Mouse (Mus musculus) layer of hippocampus, adult 2 months (tissue): ENCODE measurements around the gene Bicdl2. TPM values are rescaled to one million over a fixed set of nuclear protein-coding genes. Genes with fewer than 3 reads are reported as not detected.
A peak's percentile ranks its signal among the peaks of the same experiment; 100 is the strongest.

Source experiments
- DNase-seq, 2 experiments: peaks; one replicate each; pipeline ENCODE4 v3.0.0; 2022; ENCODE audit warnings: low spot score in 2 of 2
- H3K27ac ChIP-seq: fragments of 200-600 bp; 2 replicates; pipeline ENCODE4 v1.8.1; 2022
- H3K4me3 ChIP-seq: fragments of 200-600 bp; 2 replicates; pipeline ENCODE4 v1.8.1; 2022; ENCODE audit warnings: mild to moderate bottlenecking
- CTCF ChIP-seq: fragments of 200-600 bp; conservative IDR thresholded peaks from 2 replicates; pipeline ENCODE4 v1.8.1; 2022; ENCODE audit warnings: antibody characterized with exemption, mild to moderate bottlenecking, moderate library complexity
- total RNA-seq, 2 experiments: library from RNA; stranded (reverse); gene quantifications; 2 replicates each; pipeline ENCODE4 v1.2.3; 2021

The Bicdl2 gene
- total RNA-seq, 2 experiments from 2014 or later, result not detected

- Histone ChIP-seq H3K27ac (peak overlapping the region; percentile 71), H3K4me3 (peak overlapping the region; percentile 59)
- TF ChIP-seq CTCF, result peak; percentile 84
- DNase-seq, result peak; percentile 90 to 91
Measured at GRCm38 (mm10) chr17:23700079-23700478, 39.8 kb downstream of the Bicdl2 start.

GRCm38 (mm10) chr17:23703301-23703700, 43.0 kb downstream of the Bicdl2 start:
- no peak for TF ChIP-seq CTCF
- Histone ChIP-seq H3K4me3 (no peak overlapping the region), H3K27ac (no peak overlapping the region)
- no peak for DNase-seq

- DNase-seq, result peak; percentile 31 to 36
- no peak overlapping the region for H3K4me3 ChIP-seq
- no peak overlapping the region for H3K27ac ChIP-seq
- TF ChIP-seq CTCF, result no peak
Measured at GRCm38 (mm10) chr17:23704741-23705140, 44.4 kb downstream of the Bicdl2 start.

- H3K27ac ChIP-seq, result no peak overlapping the region
- no peak for TF ChIP-seq CTCF
- DNase-seq, result no peak
- H3K4me3 ChIP-seq, result no peak overlapping the region
Measured at GRCm38 (mm10) chr17:23705525-23706104, 45.3 kb downstream of the Bicdl2 start.

GRCm38 (mm10) chr17:23706212-23706611, 45.9 kb downstream of the Bicdl2 start:
- peak; percentile 53 to 80 for DNase-seq
- no peak overlapping the region for H3K4me3 ChIP-seq
- no peak overlapping the region for H3K27ac ChIP-seq
- TF ChIP-seq CTCF, result peak; percentile 96

- DNase-seq, result no peak
- no peak for TF ChIP-seq CTCF
- no peak overlapping the region for H3K27ac ChIP-seq
- H3K4me3 ChIP-seq, result no peak overlapping the region
Measured at GRCm38 (mm10) chr17:23717003-23717402, 56.7 kb downstream of the Bicdl2 start.

Other genes with a start within 250 kb of the Bicdl2 start
- not detected for gene Vmn2r117, start 180.8 kb upstream of the Bicdl2 start, total RNA-seq
- gene Zfp213, start 96.3 kb upstream of the Bicdl2 start, total RNA-seq, result 1 to 10 TPM; 5.7 to 6.9 TPM
- 10 to 100 TPM; 30.1 to 33.6 TPM for gene Zfp13, start 61.0 kb upstream of the Bicdl2 start, total RNA-seq
- not detected for gene Zscan10, start 59.6 kb upstream of the Bicdl2 start, total RNA-seq
- gene Mmp25, start 15.2 kb upstream of the Bicdl2 start, total RNA-seq, result under 1 TPM in 1 of 2 experiments, not detected in 1; 0.17 TPM
- 100 to 1,000 TPM; 110 to 118 TPM for gene Hcfc1r1, start 13.1 kb downstream of the Bicdl2 start, total RNA-seq
- 1 to 10 TPM; 7.1 to 7.6 TPM for gene Thoc6, start 13.4 kb downstream of the Bicdl2 start, total RNA-seq
- 1 to 10 TPM; 5.5 to 6.3 TPM for gene Tnfrsf12a, start 17.0 kb downstream of the Bicdl2 start, total RNA-seq
- not detected for gene Cldn6, start 18.7 kb downstream of the Bicdl2 start, total RNA-seq
- gene Cldn9, start 23.5 kb downstream of the Bicdl2 start, total RNA-seq, result under 1 TPM in 1 of 2 experiments, not detected in 1; 0.25 TPM
- gene 1520401A03Rik, start 62.3 kb downstream of the Bicdl2 start, total RNA-seq, result under 1 TPM; 0.25 to 0.64 TPM
- 1 to 10 TPM; 3.4 to 3.5 TPM for gene Pkmyt1, start 65.8 kb downstream of the Bicdl2 start, total RNA-seq
- 10 to 100 TPM; 46.2 to 48.3 TPM for gene Paqr4, start 80.4 kb downstream of the Bicdl2 start, total RNA-seq
- gene Kremen2, start 85.3 kb downstream of the Bicdl2 start, total RNA-seq, result under 1 TPM; 0.23 to 0.32 TPM
- gene Flywch1, start 111.1 kb downstream of the Bicdl2 start, total RNA-seq, result 100 to 1,000 TPM; 310 to 345 TPM
- 10 to 100 TPM; 10.6 to 12.3 TPM for gene Flywch2, start 125.6 kb downstream of the Bicdl2 start, total RNA-seq
- 100 to 1,000 TPM; 613 to 663 TPM for gene Srrm2, start 130.0 kb downstream of the Bicdl2 start, total RNA-seq
- 100 to 1,000 TPM; 332 to 341 TPM for gene Elob, start 168.6 kb downstream of the Bicdl2 start, total RNA-seq
- not detected for gene Prss33, start 175.6 kb downstream of the Bicdl2 start, total RNA-seq
- not detected for gene Prss32, start 183.3 kb downstream of the Bicdl2 start, total RNA-seq
- gene Prss41, start 183.7 kb downstream of the Bicdl2 start, total RNA-seq, result 1 to 10 TPM; 1.9 to 2.2 TPM
- gene Prss21, start 207.6 kb downstream of the Bicdl2 start, total RNA-seq, result not detected
- gene Dcpp1, start 220.4 kb downstream of the Bicdl2 start, total RNA-seq, result not detected
- not detected for gene Dcpp2, start 220.4 kb downstream of the Bicdl2 start, total RNA-seq